Mouse (Mus musculus): Measurements from ENCODE around the gene Plek2. TPM values are rescaled to one million over a fixed set of nuclear protein-coding genes. Genes with fewer than 3 reads are reported as not detected.
"Not testable (repeated sequence)": the region's sequence is repeated elsewhere in the genome, so short reads cannot be mapped to it uniquely, and the experiment has no call there.

Gene Plek2
- under 1 TPM; 0.45 to 0.64 TPM for total RNA-seq (2021)

DNA sequence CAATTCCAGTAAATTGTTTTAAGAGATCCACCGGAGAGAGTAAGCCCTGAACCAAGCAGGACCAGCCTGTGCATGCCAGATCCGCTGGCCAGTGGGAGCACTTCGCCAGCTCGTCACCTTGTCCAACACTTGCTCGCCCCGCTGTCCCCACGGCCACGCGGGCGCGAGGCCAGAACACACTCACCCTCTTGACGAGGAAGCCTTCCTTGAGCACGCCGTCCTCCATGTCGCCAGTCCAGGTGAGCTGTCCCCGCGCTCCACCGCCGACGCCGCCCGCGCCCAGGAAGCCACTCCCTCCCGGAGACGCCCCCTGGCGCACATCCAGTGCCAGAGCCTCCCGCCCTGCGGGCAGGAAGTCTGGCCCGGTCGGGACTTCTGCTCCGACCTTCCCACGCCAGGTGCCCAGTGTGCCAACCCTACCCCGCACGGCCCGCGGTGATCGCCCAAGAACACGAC lies at the start of gene Plek2:
Gene Plek2 (minus strand): TSS at position 258 of the 456 bp plus-strand sequence.
- peak in 1 of 2 experiments; percentile 70 for DNase-seq (ENCODE audit: extremely low spot score in 1 of 2, low spot score in 2 of 2)
- intact Hi-C loops (cut with DNase I), result no loop called here

DNA sequence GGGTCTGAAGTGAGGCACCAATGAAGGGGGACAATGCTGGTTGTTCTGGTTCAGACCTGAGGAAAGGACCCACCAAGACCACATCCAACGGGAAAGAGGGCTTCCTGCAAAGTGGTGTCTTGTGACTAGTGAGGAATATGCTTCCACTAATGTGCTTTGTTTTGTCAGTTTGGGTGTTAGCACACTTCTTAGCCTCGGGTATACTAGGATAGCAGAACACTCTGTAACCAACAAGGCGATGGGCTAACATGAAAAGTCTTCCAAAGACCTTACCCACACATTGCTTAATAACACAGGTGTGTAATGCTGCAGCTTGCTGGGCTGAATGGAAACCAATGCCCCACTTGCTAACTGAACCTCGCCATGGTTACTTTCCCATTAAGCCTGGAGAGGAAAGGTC lies 49.6 kb upstream of the Plek2 start:
- no peak for DNase-seq (ENCODE audit: extremely low spot score in 1 of 2, low spot score in 2 of 2)

DNA sequence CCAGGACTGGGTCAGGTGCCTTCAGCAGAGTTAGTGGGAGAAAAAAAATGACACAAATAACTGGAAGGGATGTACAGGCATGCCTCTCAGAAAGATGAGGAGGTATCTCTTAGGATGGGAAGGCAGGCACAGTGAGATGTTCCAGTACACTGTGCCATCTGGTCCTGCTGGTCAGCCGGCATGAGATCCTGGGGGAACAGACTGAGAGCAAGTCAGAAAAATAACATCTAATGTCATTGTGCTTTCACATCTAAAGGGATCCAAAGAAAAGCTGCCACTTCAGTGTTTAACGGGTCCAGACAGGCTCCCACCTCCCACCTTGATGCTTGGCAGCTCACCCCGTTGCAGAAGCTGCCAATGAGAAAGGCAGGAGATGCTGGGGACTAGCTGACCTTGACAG lies 45.7 kb upstream of the Plek2 start:
- intact Hi-C loops (cut with DNase I), result no loop called here
- no peak for DNase-seq (ENCODE audit: extremely low spot score in 1 of 2, low spot score in 2 of 2)

More for the DNA sequence above, 49.6 kb upstream of the Plek2 start:
- intact Hi-C loops (cut with DNase I), result no loop called here

DNA sequence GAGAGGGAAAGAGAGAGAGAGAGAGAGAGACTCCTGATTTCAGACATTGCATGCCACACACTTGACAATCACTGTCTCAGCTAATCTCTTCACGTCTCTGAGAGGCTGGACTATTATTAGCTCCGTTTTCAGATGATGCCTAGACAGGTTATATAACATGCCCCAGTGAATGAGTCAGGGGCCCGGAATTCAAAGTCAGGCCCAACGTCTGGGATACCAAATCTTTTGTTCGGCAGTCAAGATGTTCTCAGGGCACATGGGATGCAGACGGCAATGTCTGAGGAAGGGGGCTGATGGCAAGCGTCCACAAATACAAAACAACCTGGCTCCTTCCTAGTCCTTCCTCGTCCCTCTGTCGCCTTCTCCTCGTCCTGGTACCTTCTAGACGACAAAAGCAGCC lies 45.3 kb upstream of the Plek2 start:
- no peak for DNase-seq (ENCODE audit: extremely low spot score in 1 of 2, low spot score in 2 of 2)
- intact Hi-C loops (cut with DNase I), result no loop called here

DNA sequence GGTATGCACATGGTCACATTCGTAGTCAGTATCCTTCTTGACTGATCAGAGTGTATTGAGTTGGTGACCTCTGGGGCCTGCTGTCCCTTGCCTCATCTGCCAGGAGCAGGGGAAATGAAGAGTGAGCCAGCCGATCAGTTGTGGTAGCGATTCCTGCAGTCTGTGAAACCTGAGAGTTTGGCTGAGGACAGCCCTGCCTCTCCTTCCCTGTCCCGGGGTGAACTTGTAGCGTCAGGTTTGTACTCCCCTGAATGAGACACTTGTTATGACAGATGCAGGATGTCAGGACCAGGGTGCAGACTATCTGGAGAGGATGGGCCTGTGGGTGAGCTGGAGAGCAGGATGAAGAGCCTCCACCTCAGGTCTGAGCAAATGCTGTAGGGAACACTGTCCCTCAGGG lies 40.9 kb upstream of the Plek2 start:
- intact Hi-C loops (cut with DNase I), result no loop called here
- no peak for DNase-seq (ENCODE audit: extremely low spot score in 1 of 2, low spot score in 2 of 2)

DNA sequence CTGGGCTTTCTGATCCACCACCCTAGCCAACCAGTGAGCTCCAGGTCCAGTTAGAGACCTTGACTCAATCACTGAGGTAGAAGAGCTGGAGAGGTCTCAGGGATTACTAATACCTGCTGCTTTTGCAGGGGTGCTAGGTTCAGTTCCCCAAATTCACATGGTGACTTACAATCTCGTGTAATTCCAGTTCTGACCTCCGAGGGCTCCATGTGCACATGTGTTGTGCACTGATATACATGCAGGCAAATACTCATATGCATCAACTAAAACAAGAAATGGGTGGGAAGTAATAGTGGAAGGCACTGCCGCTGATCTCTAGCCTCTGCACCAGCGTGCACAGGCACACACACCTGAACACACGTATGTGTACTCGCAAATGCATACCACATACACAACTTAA lies 40.4 kb upstream of the Plek2 start:
- DNase-seq (ENCODE audit: extremely low spot score in 1 of 2, low spot score in 2 of 2), result no peak
- intact Hi-C loops (cut with DNase I), result no loop called here

DNA sequence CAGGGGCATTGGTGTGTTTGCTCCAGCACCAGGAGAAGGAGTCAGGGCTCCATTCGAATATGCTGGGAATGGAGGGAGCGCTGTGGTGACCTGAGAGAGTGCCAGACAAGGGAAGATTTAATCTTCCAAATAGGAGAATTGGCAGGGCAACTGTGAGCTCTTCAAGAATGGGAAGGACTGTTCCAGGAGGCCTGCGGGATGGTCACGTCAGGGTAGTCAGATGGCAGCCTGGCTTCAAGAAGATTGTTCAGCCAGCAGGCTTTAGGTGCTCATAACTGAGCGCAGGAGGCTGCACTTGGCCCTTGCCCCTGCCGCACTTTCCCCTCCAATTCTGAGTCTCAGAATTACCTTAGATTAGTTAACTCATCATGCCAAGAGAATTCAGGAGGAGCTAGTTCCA lies 36.2 kb upstream of the Plek2 start:
- no peak for DNase-seq (ENCODE audit: extremely low spot score in 1 of 2, low spot score in 2 of 2)
- intact Hi-C loops (cut with DNase I), result no loop called here

DNA sequence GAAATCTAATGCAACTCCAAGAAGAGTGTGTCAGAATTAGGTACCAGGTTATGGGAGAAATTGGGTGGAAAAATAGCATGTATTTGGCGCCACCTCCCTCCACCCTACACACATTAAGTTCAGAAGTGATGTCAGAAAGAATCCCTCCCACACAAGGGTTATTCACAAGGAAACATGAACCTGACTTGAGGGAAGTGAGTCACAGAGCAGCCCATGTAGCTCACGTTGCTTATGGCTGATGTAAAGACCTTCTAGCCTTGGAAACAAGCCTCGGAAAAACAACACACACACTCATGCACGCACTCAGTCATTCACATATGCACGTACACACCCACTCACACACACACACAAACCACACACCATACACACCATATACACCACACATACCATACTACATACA lies 33.3 kb upstream of the Plek2 start:
- intact Hi-C loops (cut with DNase I), result no loop called here
- DNase-seq (ENCODE audit: extremely low spot score in 1 of 2, low spot score in 2 of 2), result no peak

DNA sequence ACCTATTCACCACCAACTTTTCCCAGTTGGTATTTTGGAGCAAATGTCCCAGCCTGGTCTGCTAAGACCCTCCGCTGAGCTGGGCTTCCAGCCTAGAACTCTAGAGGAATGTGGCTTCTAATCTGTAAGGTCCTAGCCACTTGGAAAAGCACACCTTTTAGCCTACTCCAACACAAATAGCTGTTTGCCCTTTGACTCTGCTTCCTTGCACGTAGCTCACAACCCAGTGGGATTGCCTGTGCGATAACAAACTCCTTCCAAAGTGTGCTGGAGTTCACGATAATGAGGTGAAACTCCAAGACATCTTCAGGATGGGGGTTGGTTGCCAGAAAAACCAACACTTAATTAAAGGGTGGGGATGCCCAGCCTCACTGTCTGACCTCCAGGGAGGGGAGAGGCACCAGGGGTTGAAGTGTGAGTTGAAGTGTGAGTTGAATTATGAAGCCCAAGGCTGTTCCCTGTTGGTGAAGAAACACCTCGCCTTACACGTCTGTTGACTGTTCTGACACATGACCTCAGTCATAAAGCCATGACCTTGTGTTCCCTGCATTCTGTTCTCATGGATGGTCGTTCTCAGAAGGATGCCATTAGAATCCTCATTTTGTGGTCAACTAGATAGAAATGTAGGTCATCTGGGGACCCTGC lies 32.8 kb upstream of the Plek2 start:
- intact Hi-C loops (cut with DNase I), result no loop called here
- no peak for DNase-seq (ENCODE audit: extremely low spot score in 1 of 2, low spot score in 2 of 2)

DNA sequence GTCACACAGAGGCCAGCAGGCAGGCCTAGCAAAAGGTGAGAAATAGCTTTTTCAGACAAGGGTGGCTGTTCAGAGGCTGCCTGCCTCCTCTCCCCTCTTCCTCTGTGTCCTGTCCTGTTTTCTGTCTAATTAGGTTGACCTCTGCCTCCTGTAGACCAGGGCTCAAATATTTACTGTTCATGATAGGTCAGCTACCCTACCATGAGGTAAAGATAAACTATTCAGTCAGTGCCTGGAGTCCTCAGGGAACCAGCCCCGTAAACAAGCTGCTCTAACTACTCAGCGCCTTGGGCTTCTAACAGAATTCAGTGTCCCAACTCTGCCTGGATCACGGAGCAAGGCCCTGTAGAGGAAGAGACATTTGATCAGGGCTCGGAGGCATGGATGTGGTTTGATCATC lies 29.7 kb upstream of the Plek2 start:
- DNase-seq (ENCODE audit: extremely low spot score in 1 of 2, low spot score in 2 of 2), result no peak
- intact Hi-C loops (cut with DNase I), result no loop called here

DNA sequence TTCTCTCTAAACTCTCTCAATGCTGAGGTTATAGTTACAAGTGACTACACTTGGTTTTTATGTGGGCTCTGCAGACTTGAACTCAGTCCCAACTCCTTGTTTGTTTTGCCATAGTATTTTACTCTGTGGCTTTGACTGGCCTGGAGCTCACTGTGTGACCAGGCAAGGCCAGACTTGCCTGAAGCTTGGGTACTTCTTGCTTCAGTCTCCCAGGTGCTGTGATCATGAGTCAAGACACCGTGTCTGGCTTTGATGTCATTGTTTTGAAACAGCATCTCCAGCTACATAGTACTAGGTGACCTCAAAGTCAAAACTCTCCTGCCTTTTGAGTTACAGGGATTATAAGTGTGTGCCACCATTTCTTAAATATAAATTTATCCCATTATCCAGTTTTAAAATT lies 23.1 kb upstream of the Plek2 start:
- intact Hi-C loops (cut with DNase I), result no loop called here
- DNase-seq (ENCODE audit: extremely low spot score in 1 of 2, low spot score in 2 of 2), result no peak

DNA sequence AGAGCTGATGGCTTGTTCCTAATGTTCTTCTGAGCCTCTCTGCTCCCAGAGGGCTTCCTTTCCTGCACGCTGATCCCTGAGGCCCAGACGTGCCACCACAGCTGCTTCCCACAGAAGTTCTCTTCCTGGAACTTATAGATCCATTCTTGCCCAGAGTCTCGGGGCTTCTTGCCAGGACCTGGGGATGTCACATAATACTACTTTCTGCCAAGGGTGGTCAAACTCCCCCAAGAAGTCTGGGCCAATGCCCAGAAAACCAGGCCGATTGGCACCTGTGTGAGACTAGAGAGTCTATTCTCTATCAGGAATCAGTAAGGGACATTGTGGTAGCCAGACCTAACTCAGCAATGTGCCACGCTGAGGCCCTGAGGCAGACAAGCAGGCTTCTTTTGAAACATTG lies 20.5 kb upstream of the Plek2 start:
- DNase-seq (ENCODE audit: extremely low spot score in 1 of 2, low spot score in 2 of 2), result no peak
- intact Hi-C loops (cut with DNase I), result no loop called here

DNA sequence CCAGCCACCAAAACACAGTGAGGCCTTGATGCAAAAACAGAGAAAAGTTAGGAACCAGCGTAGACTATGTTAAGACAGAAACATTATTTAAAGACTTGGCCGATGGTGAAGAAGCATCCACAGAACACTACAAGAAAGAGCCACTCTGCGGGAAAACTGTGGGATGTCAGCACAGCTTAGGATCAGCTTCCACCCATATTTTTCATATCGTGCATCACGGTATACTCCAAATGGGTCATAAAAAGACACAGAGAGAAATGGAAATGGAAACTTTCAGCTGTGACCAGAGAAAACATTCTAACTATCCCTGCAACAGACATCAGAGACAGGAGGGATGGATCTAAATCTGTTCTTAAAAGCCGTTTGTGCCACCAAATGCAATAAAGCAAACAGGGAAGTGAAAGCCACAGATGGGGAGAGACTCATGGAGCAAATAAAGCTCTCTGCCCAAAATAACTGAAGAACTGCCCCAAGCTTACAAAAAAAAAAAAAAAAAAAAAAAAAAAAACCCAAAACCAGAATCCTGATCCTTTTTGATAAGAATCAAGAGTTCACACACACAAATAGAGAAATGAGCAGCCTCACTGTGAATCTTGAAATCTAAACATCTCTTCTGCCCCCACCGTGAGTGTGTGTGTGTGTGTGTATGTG lies 16.9 kb upstream of the Plek2 start:
- intact Hi-C loops (cut with DNase I), result no loop called here
- DNase-seq (ENCODE audit: extremely low spot score in 1 of 2, low spot score in 2 of 2), result peak in 1 of 2 experiments; percentile 29

DNA sequence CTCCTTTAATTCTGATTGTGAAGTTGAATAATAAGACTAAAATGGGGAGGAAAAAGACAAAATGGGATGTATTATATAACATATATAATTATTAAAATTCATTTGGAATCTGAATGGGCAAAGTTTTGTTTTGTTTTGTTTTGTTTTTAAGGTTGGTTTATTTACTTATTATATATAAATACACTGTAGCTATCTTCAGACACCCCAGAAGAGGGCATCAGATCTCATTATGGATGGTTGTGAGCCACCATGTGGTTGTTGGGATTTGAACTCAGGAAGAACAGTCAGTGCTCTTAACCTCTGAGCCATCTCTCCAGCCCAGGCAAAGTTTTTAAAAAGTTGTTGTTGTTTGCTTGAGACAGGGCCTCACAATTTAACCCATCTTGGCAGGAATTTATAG lies 16.2 kb upstream of the Plek2 start:
- intact Hi-C loops (cut with DNase I); DNase-seq (ENCODE audit: extremely low spot score in 1 of 2, low spot score in 2 of 2): not testable (repeated sequence)

DNA sequence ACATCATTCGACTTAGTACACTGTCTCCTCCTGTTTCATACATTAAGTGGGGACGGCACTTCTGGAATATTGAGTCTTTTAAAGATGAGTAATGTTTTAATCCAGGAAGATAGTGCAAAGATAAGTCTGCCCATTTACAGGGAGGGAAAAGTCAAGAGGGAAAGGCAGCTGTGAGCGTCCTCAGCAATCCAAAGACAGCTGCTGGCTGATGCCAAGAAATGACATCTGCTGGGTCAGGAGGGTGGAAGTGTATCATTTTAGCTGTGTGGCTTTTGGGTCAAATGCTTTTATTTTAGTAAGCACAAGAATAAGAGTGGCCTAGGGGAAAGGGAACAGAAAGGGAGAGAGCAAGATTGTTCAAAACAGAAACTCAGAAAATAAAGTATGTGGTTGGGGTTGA lies 15.3 kb upstream of the Plek2 start:
- intact Hi-C loops (cut with DNase I), result no loop called here

DNA sequence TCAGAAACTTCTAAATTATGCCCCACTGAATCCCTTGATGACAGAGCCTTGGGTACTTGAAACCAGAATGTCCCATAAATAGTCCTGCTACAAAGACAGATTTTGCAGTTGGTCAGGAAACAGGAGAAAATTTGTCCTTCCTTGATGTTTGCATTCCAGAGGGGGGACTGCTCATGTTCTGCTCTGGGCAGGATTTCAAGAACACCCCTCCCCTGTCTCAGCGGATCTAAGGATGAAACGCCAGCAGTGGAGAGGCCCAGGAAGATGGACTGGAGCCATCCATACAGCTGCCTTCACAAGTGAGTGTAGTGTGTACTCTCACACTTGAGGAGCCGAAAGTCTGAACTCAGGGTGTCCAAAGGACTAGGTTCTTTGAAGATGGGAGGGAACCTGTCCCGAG lies 14.7 kb upstream of the Plek2 start:
- intact Hi-C loops (cut with DNase I), result no loop called here
- no peak for DNase-seq (ENCODE audit: extremely low spot score in 1 of 2, low spot score in 2 of 2)

More for the DNA sequence above, 15.3 kb upstream of the Plek2 start:
- DNase-seq (ENCODE audit: extremely low spot score in 1 of 2, low spot score in 2 of 2), result no peak

DNA sequence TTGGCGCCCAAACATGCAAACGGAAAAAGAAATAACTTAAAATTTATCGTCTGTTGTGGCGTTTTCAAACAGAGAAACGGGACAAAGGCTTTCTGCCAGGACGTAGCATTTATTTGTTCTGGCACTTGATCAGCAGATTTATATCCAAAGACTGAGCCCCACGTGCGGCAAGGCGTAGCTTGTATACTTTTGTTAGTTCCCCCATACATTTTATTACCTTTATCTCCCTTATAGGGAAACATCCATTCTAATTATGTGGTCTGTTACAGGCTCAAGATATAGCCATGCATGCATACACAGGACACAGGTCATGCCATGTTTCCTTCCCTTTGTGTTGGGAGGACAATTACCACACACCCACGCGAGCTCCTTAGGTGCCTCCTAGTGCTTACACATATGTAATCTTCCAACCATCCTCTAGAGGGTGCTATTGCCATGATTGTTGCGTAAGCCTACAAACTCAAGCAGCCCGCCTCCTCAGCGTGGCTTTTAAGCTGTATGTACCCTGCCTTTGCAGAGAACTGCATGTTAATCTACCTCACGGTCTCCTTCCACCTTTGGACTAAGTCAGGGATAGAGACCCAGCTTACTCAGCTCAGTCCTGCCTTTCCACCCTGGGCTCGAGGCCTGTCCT lies 12.4 kb upstream of the Plek2 start:
- intact Hi-C loops (cut with DNase I), result loop anchor here (2.0 kb wide), 3 partner anchors 88 to 178 kb away; partner anchors contain the start of genes Pigh and Tmem229b
- peak; percentile 67 to 77 for DNase-seq (ENCODE audit: extremely low spot score in 1 of 2, low spot score in 2 of 2)

DNA sequence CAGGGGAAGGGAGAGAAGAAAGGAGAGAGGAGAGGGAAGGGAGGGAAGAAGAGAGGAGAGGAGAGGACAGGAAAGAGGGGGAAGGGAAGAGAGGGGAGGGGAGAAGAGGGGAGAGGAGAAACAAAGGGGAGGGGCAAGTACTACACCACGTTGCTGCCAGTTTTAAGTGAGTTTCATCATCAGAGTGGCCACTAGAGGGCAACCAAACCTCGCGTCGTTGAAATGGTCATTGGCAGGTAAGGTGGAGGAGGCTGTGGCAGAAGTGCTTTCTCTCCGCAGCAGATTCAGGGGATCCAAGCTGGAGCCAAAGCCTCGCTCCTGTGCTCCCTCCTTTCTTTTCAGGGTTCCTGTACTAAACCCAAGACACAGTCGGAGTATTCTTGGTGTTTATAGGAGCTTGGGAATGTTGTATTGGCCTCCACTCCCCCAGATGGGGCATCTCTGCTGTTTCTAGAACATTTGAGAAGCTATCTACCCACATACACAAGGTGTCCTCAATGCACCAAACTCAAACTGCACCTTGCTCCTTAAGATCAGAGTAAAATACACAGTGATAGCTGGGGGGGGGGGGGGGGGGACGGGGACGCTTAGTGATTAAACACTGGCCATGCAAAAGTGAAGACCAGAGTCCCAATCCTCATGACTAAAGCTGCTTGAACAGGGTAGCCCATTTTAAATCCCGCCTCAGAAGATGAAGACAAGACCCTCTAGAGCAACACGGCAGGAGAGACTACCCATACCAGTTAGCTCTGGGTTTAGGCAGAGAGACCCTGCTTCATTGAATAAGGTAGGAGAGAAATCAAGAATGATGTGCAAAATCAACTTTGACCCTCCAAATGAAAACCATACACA lies 11.7 kb upstream of the Plek2 start:
- DNase-seq (ENCODE audit: extremely low spot score in 1 of 2, low spot score in 2 of 2), result peak; percentile 80 to 83
- intact Hi-C loops (cut with DNase I), result loop anchor here (2.0 kb wide), 3 partner anchors 88 to 178 kb away; partner anchors contain the start of genes Pigh and Tmem229b

DNA sequence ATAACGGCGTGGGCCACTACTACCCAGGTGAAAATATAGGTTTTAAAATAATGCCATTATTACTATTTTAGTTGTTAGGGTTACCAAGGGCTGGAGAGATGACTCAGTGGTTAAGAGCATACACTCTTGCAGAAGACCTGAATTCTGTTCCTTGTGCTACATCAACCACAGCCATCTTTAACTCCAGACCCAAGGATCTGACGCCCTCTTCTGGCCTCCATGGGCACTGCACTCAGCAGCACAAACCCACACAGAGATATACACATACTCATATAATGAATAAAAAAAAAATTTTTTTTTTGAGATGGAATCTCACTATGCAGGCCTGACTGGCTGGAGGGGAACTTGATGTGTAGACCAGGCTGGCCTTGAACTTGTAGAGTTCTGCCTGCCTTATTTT lies 9.5 kb upstream of the Plek2 start:
- no peak for DNase-seq (ENCODE audit: extremely low spot score in 1 of 2, low spot score in 2 of 2)
- intact Hi-C loops (cut with DNase I), result no loop called here

Data from left cerebral cortex, postnatal 10 days (tissue).